Mouse (Mus musculus) embryonic facial prominence, embryonic 11.5 days (tissue): ENCODE data around the gene Krt25. TPM values are rescaled to one million over a fixed set of nuclear protein-coding genes. Genes with fewer than 3 reads are reported as not detected.
A peak's percentile ranks its signal among the peaks of the same experiment; 100 is the strongest.

ENCODE experiments used
- ATAC-seq: fragments of 200-750 bp; cut with Nextera tagmentation; replicated peaks from 2 replicates; pipeline ENCODE4 v1.8.0; 2017; ENCODE audit warnings: low read depth; ENCODE audit not compliant: insufficient number of reproducible peaks, low FRiP score, low TSS enrichment
- DNase-seq: peaks from one replicate; pipeline ENCODE4 v3.0.0-alpha.2; 2015; ENCODE audit warnings: low spot score
- H3K27ac ChIP-seq: fragments of 300-500 bp; sonication (generic); replicated peaks from 2 replicates; pipeline ENCODE4 v1.5.1; 2014; ENCODE audit warnings: mild to moderate bottlenecking, low read depth, low read length, control low read depth
- H3K27me3 ChIP-seq: fragments of 300-500 bp; sonication (generic); 2 replicates; pipeline ENCODE4 v1.6.1; 2014; ENCODE audit warnings: mild to moderate bottlenecking, low read length, moderate library complexity, mixed read lengths; ENCODE audit not compliant: control insufficient read depth, insufficient read depth
- H3K36me3 ChIP-seq: fragments of 300-500 bp; sonication (generic); replicated peaks from 2 replicates; pipeline ENCODE4 v1.6.1; 2014; ENCODE audit warnings: low read depth, mild to moderate bottlenecking, low read length, moderate library complexity, mixed read lengths; ENCODE audit not compliant: control insufficient read depth, insufficient read depth
- H3K4me1 ChIP-seq: fragments of 300-500 bp; sonication (generic); 2 replicates; pipeline ENCODE4 v1.6.1; 2014; ENCODE audit warnings: low read length, mixed read lengths; ENCODE audit not compliant: control insufficient read depth, insufficient read depth
- H3K4me2 ChIP-seq: fragments of 300-500 bp; sonication (generic); 2 replicates; pipeline ENCODE4 v1.6.1; 2014; ENCODE audit warnings: low read depth, mild to moderate bottlenecking, control low read depth, low read length, moderate library complexity
- H3K4me3 ChIP-seq: fragments of 300-500 bp; sonication (generic); 2 replicates; pipeline ENCODE4 v1.5.1; 2014; ENCODE audit warnings: low read depth, low read length, control low read depth
- H3K9ac ChIP-seq: fragments of 300-500 bp; sonication (generic); replicated peaks from 2 replicates; pipeline ENCODE4 v1.6.1; 2014; ENCODE audit warnings: mild to moderate bottlenecking, control low read depth, low read length
- H3K9me3 ChIP-seq: fragments of 300-500 bp; sonication (generic); replicated peaks from 2 replicates; pipeline ENCODE4 v1.6.1; 2016; ENCODE audit warnings: mild to moderate bottlenecking, low read length, inconsistent platforms, mixed read lengths; ENCODE audit not compliant: control insufficient read depth
- WGBS: fragments of 180-500 bp; shearing (Covaris S2); extraction: QIAGEN DNeasy Blood & Tissue Kit; methylation state at CpG from one replicate; pipeline ENCODE4 v1.1.7; 2014; 5-methylcytosine and 5-hydroxymethylcytosine counted together
- polyA plus RNA-seq: library from polyadenylated mRNA; unstranded; fragments of >200 nt; fragmentation: Nextera tagmentation; extraction: Ambion mirVana; gene quantifications from 2 replicates; pipeline ENCODE4 v1.2.1, GENCODE M21; 2014

Gene Krt25
- polyA plus RNA-seq, 1 experiment from 2014 or later = not detected

GRCm38 (mm10) chr11:99276786-99277185, 46.0 kb downstream of the Krt25 start:
- Histone ChIP-seq H3K36me3 (no peaks in the 10 kb centered on the region), H3K27me3 (no peaks in the 10 kb centered on the region), H3K9me3 (no peaks in the 10 kb centered on the region), H3K9ac (no peak overlapping the region), H3K4me2 (no peak overlapping the region), H3K4me3 (no peak overlapping the region), H3K27ac (no peak overlapping the region), H3K4me1 (no peaks in the 10 kb centered on the region)
- DNase-seq (peak; percentile 22), ATAC-seq (no peak)
- WGBS = 53% methylated on average over 7 of the region's 7 CpGs

DNA sequence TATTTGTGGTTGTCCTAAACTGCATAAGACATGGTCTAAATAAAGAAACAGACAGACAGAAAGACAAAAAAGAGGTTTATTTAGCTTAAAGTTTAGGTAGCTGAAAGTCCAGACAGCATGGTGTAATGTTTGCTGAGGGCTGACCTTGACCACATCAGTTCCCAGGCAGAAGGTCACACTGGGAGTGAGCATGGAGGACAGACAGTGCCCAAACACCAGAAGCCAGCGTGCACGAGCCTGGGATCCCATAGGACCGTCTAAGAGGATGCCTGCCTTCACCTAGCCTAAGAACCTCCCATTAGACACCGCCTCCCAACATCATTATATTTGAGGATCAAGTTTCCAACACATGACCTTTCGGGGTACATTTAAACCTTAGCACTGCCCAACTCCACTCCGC, 47.1 kb downstream of the Krt25 start:
- ATAC-seq (no peak), DNase-seq (no peak)
- H3K4me1 ChIP-seq = no peaks in the 10 kb centered on the region
- no peaks in the 10 kb centered on the region for H3K36me3 ChIP-seq
- H3K27ac ChIP-seq = no peak overlapping the region
- no peaks in the 10 kb centered on the region for H3K9me3 ChIP-seq
- no peak overlapping the region for H3K4me2 ChIP-seq
- no peaks in the 10 kb centered on the region for H3K27me3 ChIP-seq
- WGBS = 65% methylated on average over 6 of the region's 6 CpGs
- H3K9ac ChIP-seq = no peak overlapping the region
- H3K4me3 ChIP-seq = no peak overlapping the region

- no peak for DNase-seq
- Histone ChIP-seq H3K4me2 (no peak overlapping the region), H3K4me1 (no peaks in the 10 kb centered on the region), H3K27ac (no peak overlapping the region), H3K4me3 (no peak overlapping the region), H3K36me3 (no peaks in the 10 kb centered on the region), H3K9me3 (no peaks in the 10 kb centered on the region), H3K9ac (no peak overlapping the region), H3K27me3 (no peaks in the 10 kb centered on the region)
- WGBS = 76% methylated on average over 4 of the region's 4 CpGs
- no peak for ATAC-seq
These were observed 50.0 kb downstream of the Krt25 start for GRCm38 (mm10) chr11:99272721-99273120.

GRCm38 (mm10) chr11:99269192-99269591, 53.6 kb downstream of the Krt25 start:
- no peaks in the 10 kb centered on the region for H3K4me1 ChIP-seq
- no peak overlapping the region for H3K27ac ChIP-seq
- no peak overlapping the region for H3K4me3 ChIP-seq
- no peaks in the 10 kb centered on the region for H3K36me3 ChIP-seq
- no peaks in the 10 kb centered on the region for H3K9me3 ChIP-seq
- WGBS = 80% methylated on average over 7 of the region's 7 CpGs
- H3K4me2 ChIP-seq = no peak overlapping the region
- no peak for ATAC-seq
- H3K9ac ChIP-seq = no peak overlapping the region
- H3K27me3 ChIP-seq = no peaks in the 10 kb centered on the region
- DNase-seq = no peak

DNA sequence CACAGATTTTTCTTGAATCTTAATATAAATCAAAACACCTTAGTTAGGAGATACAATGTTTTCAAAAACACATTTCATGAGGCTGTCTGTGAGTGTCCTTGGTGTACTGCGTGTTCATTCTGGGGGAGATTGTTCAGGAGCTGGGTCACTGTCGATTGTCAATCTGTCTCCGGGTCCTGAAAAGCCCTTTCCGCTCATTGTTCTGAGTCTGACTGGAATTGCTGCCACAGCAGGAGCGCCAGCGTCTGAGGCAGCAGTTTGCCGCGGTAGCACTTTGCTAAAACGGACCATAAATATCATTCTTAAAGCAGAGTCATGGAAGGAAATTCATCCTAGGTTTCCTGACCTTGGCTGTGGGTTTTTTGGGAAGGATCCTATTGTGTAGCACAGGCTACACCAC, 57.0 kb downstream of the Krt25 start:
- no peaks in the 10 kb centered on the region for H3K4me1 ChIP-seq
- DNase-seq (no peak), ATAC-seq (no peak)
- H3K36me3 ChIP-seq = no peaks in the 10 kb centered on the region
- H3K27me3 ChIP-seq = no peaks in the 10 kb centered on the region
- no peaks in the 10 kb centered on the region for H3K9me3 ChIP-seq
- H3K4me2 ChIP-seq = no peak overlapping the region
- WGBS = 51% methylated on average over 9 of the region's 9 CpGs
- H3K27ac ChIP-seq = no peak overlapping the region
- no peak overlapping the region for H3K9ac ChIP-seq
- H3K4me3 ChIP-seq = no peak overlapping the region

Other genes starting within 250 kb of the Krt25 start
- gene Tns4, start 233.6 kb downstream of the Krt25 start, polyA plus RNA-seq = 0.22 and 0.86 TPM in 2 replicates
- 0.31 and 0.60 TPM in 2 replicates for gene Ccr7, start 167.9 kb downstream of the Krt25 start, polyA plus RNA-seq
- 223 and 226 TPM in 2 replicates for gene Smarce1, start 91.9 kb downstream of the Krt25 start, polyA plus RNA-seq
- 0.18 and 0.49 TPM in 2 replicates for gene Krt222, start 78.9 kb downstream of the Krt25 start, polyA plus RNA-seq
- 0.11 and 0.22 TPM in 2 replicates for gene Krt24, start 37.7 kb downstream of the Krt25 start, polyA plus RNA-seq
- 0.08 and 0.14 TPM in 2 replicates for gene Krt26, start 15.0 kb upstream of the Krt25 start, polyA plus RNA-seq
- gene Krt27, start 28.2 kb upstream of the Krt25 start, polyA plus RNA-seq = 0.13 TPM in 1 of 2 replicates, not detected in the other
- 0.34 TPM in 1 of 2 replicates, not detected in the other for gene Krt28, start 52.0 kb upstream of the Krt25 start, polyA plus RNA-seq
- gene Krt10, start 66.4 kb upstream of the Krt25 start, polyA plus RNA-seq = 26.7 and 30.1 TPM in 2 replicates
- not detected in 2 replicates for gene Krt12, start 99.3 kb upstream of the Krt25 start, polyA plus RNA-seq
- gene Krt20, start 115.2 kb upstream of the Krt25 start, polyA plus RNA-seq = 0.17 and 0.53 TPM in 2 replicates
- gene Krt23, start 170.2 kb upstream of the Krt25 start, polyA plus RNA-seq = 0.61 TPM in 1 of 2 replicates, not detected in the other
- not detected in 2 replicates for gene Krt39, start 198.4 kb upstream of the Krt25 start, polyA plus RNA-seq
- not detected in 2 replicates for gene Krt40, start 220.2 kb upstream of the Krt25 start, polyA plus RNA-seq
- not detected in 2 replicates for gene Krtap3-3, start 227.9 kb upstream of the Krt25 start, polyA plus RNA-seq
- gene Krtap3-2, start 233.9 kb upstream of the Krt25 start, polyA plus RNA-seq = not detected in 2 replicates
- gene Gm11939, start 236.5 kb upstream of the Krt25 start, polyA plus RNA-seq = not detected in 2 replicates
- gene Krtap3-1, start 243.7 kb upstream of the Krt25 start, polyA plus RNA-seq = not detected in 2 replicates